Mouse (Mus musculus): ENCODE measurements at regions not wholly inside any gene's neighbourhood (a gene's known extent, or its start where the extent isn't known, plus 50 kb on each side); places are given as distances from the start of the nearest gene placed in this dataset.

DNA sequence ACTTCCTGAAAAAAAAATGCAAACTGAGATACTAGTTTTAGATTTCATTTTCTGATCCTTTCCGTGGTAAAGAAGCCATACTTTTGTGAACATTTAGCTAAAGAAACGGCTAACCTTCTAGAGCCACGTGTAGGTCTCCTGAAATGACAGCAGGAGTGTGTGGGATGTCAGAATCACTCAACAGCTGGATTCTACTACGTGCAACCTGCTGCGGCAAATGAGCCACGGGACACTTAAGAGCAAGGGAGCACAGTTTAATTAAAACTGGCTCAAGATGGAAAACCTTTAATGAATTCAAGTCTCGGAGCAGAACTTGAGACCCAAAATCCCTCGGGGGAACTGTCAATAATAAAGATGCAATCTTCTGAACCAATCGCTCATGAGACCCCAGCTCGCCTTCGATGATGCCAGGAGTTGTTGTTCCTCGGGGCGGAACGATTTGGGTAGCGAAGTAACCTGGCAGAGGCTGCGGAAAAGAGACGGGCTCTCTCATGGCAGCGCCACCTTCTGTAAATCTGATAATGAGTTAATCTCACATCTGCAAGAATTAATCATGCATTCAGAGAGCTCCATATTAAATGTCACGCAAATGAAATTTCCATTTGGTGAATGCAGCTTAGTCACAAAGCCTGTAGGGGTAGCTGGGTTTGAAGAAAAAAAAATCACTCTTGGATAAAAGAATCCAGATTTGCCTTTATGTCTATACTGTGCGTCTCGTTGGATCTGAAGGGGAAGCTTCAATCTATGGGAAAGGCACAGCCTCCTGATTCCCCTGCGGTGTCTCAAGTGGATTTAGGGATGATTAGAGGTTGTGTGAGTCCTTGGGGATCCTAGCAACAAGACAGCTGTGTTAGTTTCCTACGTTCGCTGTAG, 90.9 kb upstream of the Krr1 start:
- no peak for DNase-seq (ENCODE audit: low read depth)

DNA sequence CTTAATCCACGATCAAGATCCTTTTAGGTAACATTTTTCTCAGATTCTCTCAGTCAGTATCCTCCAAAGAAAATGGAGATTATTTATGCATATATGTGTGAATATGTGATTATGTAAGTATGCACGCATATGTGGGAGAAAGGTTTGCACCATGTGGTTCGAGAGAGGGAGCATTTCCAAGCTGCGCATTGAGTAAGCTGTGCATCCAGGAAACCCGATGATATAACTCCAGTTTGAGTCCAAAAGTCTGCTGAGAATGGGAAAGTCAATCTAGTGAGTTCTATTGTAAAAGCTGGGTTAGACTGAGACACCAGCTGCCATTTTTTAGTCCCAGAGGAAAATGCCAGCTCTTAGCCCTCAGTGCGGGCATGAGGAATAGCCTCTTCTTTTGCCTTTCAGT, 89.9 kb upstream of the Krr1 start:
- no peak for DNase-seq (ENCODE audit: low read depth)

GRCm38 (mm10) chr10:111884701-111885100, 87.8 kb upstream of the Krr1 start:
- no peak for DNase-seq (ENCODE audit: low read depth)

DNA sequence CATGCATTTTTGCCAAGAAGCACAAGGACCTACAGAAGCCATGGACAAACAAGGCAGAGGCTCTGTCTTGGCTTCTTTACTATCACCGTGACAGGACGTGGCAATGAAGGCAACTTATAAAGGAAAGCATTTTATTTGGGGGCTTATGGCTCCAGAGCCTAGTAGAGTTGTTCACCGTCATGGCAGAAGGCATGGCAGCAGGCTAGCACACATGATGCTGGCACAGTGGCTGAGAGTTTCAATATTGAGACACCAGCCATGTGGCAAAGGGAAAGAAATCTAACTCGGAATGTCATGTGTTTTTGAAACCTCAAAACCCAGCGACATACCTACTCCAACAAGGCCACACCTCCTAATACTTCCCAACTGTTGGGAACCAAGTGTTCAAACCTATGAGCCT, 83.4 kb upstream of the Krr1 start:
- DNase-seq (ENCODE audit: low read depth), result no peak

DNA sequence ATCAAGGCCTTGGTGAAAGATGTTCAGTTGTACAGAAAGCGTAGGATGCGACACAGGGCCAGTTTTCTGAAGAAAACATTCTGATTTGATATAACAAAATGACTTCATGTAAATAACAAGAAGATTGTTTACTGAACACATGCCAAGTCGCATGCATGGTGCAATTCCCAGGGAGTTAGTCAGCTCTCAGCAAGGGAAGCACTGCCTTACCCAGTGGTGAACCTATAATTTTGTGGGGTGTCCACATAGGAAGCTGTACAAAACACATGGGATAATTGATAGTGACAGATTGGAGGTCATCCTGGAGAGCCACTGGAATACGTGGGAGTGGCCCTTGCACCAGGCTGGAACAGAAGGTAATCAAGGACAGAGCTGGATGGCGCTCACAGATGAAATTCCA, 79.0 kb upstream of the Krr1 start:
- no peak for DNase-seq (ENCODE audit: low read depth)

- no peak for DNase-seq (ENCODE audit: low read depth)
These were observed 78.5 kb upstream of the Krr1 start for GRCm38 (mm10) chr10:111893941-111894340.

GRCm38 (mm10) chr10:111897361-111897760, 75.1 kb upstream of the Krr1 start:
- DNase-seq (ENCODE audit: low read depth), result peak; percentile 5

GRCm38 (mm10) chr10:111900723-111901716, 71.4 kb upstream of the Krr1 start:
- no peak for DNase-seq (ENCODE audit: low read depth)

- DNase-seq (ENCODE audit: low read depth), result no peak
These were observed 68.5 kb upstream of the Krr1 start for GRCm38 (mm10) chr10:111903956-111904355.

DNA sequence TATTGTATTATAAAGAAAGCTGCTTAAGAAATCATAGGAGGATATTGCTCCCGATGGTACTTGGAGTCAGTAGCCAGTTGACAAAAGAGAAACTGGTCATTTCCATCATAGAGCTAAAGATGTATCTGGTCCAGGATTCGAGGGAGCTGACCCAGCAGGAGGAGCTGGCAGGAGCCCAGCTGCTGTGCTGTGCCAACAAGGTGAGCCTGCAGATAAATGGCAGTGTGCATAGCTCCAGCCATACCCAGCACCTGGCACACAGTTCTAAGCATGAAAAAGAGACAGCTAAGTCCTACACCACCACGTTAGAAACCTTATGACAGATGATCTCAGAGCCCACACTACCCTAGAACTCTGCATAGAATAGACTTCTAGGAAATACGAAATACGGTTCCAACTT, 64.6 kb upstream of the Krr1 start:
- no peak for DNase-seq (ENCODE audit: low read depth)

DNA sequence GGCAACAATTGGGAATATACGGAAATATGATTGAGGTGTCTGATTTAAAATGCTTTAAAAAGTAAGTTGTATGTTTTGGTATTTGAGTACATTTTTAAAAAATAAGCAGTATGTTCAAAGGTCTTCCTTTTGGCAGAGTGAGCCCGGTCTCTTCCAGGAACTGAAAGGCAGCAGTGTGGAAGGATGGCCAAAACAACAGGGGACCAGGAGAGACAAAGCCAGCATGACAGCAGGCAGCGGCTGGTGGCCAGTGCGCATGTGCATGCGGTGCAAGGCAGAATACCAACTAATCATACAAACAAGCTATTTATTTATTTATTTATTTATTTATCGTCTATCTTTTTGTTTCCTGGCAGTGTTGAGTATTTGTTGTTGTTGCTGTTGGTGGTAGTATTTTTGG, 59.9 kb upstream of the Krr1 start:
- no peak for DNase-seq (ENCODE audit: low read depth)

- no peak for DNase-seq (ENCODE audit: low read depth)
These were observed 59.2 kb upstream of the Krr1 start for GRCm38 (mm10) chr10:111913066-111913785.

DNA sequence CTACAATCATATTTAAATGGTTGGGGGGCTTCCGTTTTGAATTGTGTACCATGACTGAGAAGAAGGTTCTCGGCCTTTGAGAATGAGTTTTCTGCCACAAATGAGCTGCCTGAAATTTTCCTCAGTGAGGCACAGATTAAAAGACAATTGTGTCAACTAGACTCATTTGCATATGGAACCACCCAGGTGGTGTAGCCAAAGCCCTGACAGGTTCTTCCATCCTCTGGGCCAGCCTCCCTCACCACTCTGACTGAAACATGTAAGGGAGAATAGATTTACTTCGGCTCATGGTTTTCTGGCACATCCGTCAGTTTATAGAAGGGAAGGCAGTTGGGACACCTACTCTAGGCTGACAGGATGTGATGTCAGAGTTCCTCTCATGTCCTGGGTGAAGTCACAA, 58.2 kb upstream of the Krr1 start:
- DNase-seq (ENCODE audit: low read depth), result no peak

DNA sequence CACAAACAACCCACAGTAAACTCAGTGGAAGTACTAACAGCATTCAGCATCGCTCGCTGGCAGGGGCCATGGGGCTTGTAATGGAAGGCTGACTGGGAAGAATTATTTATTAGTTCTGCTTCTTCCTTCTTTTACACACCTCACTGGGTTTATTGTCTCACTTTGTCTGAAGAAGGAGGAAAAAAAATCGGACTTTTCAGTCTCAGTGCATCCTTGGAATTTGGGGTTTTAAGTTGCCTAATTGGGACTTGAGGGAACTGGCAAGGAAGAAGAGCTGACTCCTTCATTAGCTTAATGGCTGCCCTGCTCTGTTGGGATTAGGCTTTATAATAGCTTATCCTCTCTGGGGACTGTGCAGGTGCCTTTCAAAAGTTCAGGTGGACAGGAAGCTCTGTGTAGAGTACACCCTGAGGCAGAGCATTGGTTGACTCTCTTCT, 54.4 kb upstream of the Krr1 start:
- DNase-seq (ENCODE audit: low read depth), result no peak

DNA sequence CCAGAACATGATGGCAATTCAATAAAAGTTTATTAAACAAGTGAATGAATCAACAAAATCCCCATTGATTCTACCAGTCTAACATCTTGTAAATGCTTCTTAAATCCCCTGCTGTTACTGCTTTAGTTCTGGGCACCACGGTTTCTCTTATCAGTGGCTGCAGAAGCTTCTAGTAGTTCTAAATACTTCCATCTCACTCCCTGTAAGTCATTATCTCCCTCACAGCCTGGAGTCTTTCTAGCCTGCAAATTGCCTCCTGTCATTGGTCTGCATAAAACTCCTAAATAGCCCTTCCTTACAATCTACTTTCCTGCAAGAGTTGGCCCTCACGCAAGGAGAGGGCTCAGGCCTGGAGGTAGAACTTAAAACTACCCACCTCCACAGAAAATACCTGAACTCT, 53.0 kb upstream of the Krr1 start:
- no peak for DNase-seq (ENCODE audit: low read depth)

DNA sequence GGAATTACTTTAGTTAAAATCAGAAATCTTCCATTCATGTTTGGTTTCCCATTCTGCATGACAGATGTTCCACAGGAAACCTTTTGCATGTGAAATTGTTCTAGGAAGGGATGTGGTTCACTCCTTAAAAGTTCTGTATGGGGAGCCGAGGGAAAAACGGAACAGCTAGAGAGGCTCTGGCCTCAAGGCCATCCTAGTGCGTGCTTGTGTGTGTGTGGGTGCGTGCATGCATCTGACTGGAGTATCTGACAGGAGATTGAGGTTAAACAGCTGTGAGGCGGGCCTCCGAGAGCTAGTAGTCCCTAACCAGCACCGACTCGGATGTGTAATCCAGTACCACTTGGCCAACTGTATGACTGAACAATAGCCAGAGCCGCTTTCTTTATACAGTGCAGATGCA, 51.0 kb upstream of the Krr1 start:
- no peak for DNase-seq (ENCODE audit: low read depth)
